16 mouse cellular contexts compared by ENCODE assay signal in the genomic region with DNA sequence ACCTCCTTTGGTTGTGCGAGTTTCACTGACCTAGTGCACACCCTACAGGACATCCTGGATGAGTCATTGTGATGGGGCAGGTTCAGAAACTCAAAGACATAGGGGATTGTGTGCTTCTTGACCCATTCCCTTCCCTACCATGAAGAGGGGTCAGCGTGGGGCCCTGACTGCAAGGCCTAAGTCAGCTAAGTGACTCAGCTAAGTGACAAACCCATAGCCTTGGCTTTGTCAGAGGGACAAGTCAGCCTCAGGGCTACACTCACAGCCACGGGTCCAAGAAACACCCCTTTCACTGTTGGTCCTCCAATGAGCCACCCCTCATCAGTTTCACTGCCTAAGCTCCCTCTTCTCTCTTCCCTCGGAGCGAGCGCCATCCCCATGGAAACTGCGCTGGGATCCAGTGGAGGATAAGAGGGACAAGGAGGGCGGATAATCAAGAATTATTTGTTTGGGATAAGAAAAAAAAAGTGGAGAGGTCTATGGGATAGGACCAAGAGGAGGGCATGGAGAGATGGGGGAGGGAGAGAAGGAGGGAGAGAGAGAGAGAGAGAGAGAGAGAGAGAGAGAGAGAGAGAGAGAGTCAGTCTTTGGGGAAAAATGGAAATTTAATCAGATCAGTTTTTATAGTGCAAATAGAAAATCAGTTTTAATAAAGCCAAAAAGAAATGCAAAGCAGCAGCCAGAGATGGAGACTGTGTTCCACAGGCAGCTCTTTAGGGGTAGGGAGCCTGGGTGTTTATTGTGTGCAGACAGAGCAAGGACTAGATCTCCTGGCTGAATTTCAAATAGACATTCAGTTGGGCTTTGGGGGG.
DNase-seq lines count a peak whose midpoint lies in the region; ATAC-seq lines count a peak whose summit lies in the region.
"Had no signal": no experiment of that assay in that cellular context is flagged by ENCODE, and none has a peak within 500 bp of the region (broad histone marks: within the 10 kb centered on the region; RNA-seq: fewer than 3 reads in every experiment).

No protein-coding gene starts in this region.

- H3K4me1 ChIP-seq in forebrain, embryonic 13.5 days, result peaks cover 26% of the 10 kb centered on the region
- peaks cover 36% of the 10 kb centered on the region for H3K4me1 ChIP-seq in midbrain, embryonic 10.5 days
- H3K4me1 ChIP-seq in neural tube, embryonic 14.5 days (ENCODE audit: control insufficient read depth, insufficient read depth, low read length), result 0 out of 2 replicates have a peak, but pooled peaks cover 7% of the 10 kb centered on the region
- H3K4me1 ChIP-seq: embryonic facial prominence, embryonic 13.5 days had no signal

- H3K4me2 ChIP-seq in forebrain, embryonic 13.5 days, result peak overlapping the region; percentile 38
- H3K4me2 ChIP-seq in neural tube, embryonic 14.5 days (ENCODE audit: low read depth, low read length), result no peak overlapping the region
- H3K4me2 ChIP-seq: embryonic facial prominence, embryonic 13.5 days; heart, embryonic 11.5 days; lung, embryonic 14.5 days had no signal

- peak overlapping the region; percentile 44 for H3K27ac ChIP-seq in forebrain, embryonic 13.5 days
- peak overlapping the region; percentile 60; the same call in 1 of the 2 replicates for H3K27ac ChIP-seq in midbrain, embryonic 10.5 days (replicated peaks)
- no peak overlapping the region; the same call in 1 of the 2 replicates for H3K27ac ChIP-seq in neural tube, embryonic 14.5 days (ENCODE audit: low read depth, low read length)
- H3K27ac ChIP-seq: embryonic facial prominence, embryonic 13.5 days had no signal

- peak; percentile 41; the same call in 1 of the 2 replicates for ATAC-seq in forebrain, embryonic 13.5 days
- 0 out of 2 replicates have a peak, but pooled peaks have one; percentile 41 for ATAC-seq in neural tube, embryonic 14.5 days (ENCODE audit: low read depth)

- no peaks in the 10 kb centered on the region for H3K9me3 ChIP-seq in forebrain, embryonic 13.5 days (replicated peaks)
- no peaks in the 10 kb centered on the region for H3K9me3 ChIP-seq in midbrain, embryonic 10.5 days (replicated peaks)
- H3K9me3 ChIP-seq in neural tube, embryonic 14.5 days (ENCODE audit: control insufficient read depth, low read length), result no peaks in the 10 kb centered on the region
- H3K9me3 ChIP-seq: embryonic facial prominence, embryonic 13.5 days had no signal

- DNase-seq in right cerebral cortex, postnatal 14 days, result peak; percentile 28
- no peak for DNase-seq in right cerebral cortex, adult 2 months (ENCODE audit: low spot score in 2 of 2)
- DNase-seq in midbrain, embryonic 10.5 days (ENCODE audit: low spot score), result peak; percentile 31
- DNase-seq in cerebellum, postnatal 14 days, result no peak
- DNase-seq in left cerebral cortex, postnatal 36 days (ENCODE audit: low spot score in 2 of 2), result no peak
- DNase-seq in left cerebral cortex, adult 18-20 months (ENCODE audit: low spot score in 2 of 2), result no peak
- DNase-seq: gastrocnemius, postnatal 25 days; heart, postnatal 4 days; kidney, adult 18-20 months; liver; lung, embryonic 14.5 days; thymus, postnatal 36 days had no signal

- 0 out of 2 replicates have a peak, but pooled peaks cover 3% of the 10 kb centered on the region for H3K27me3 ChIP-seq in forebrain, embryonic 13.5 days
- H3K27me3 ChIP-seq in midbrain, embryonic 10.5 days (ENCODE audit: low read depth, poor library complexity, severe bottlenecking), result peaks cover 25% of the 10 kb centered on the region
- no peaks in the 10 kb centered on the region for H3K27me3 ChIP-seq in neural tube, embryonic 14.5 days (ENCODE audit: control insufficient read depth, insufficient read depth, low read length)
- H3K27me3 ChIP-seq: embryonic facial prominence, embryonic 13.5 days had no signal

- 45% methylated on average over 8 of the region's 8 CpGs for WGBS in forebrain, embryonic 13.5 days
- WGBS in midbrain, embryonic 10.5 days, result 57% methylated on average over 8 of the region's 8 CpGs
- WGBS in neural tube, embryonic 14.5 days, result 50% methylated on average over 8 of the region's 8 CpGs

- no peaks in the 10 kb centered on the region for H3K36me3 ChIP-seq in forebrain, embryonic 13.5 days (ENCODE audit: poor library complexity, severe bottlenecking)
- H3K36me3 ChIP-seq in midbrain, embryonic 10.5 days, result no peaks in the 10 kb centered on the region
- no peaks in the 10 kb centered on the region for H3K36me3 ChIP-seq in neural tube, embryonic 14.5 days (ENCODE audit: control insufficient read depth, insufficient read depth, low read length)
- H3K36me3 ChIP-seq: embryonic facial prominence, embryonic 13.5 days had no signal

- intact Hi-C loops in left cerebral cortex, postnatal 36 days (cut with DNase I), result no loop called here

- H3K4me3 ChIP-seq in forebrain, embryonic 13.5 days, result no peak overlapping the region
- H3K4me3 ChIP-seq in midbrain, embryonic 10.5 days, result no peak overlapping the region
- H3K4me3 ChIP-seq in neural tube, embryonic 14.5 days (ENCODE audit: low read depth, low read length), result no peak overlapping the region
- H3K4me3 ChIP-seq: embryonic facial prominence, embryonic 13.5 days had no signal

- H3K9ac ChIP-seq in forebrain, embryonic 13.5 days, result no peak overlapping the region; the same call in 1 of the 2 replicates
- no peak overlapping the region for H3K9ac ChIP-seq in neural tube, embryonic 14.5 days (replicated peaks; ENCODE audit: low read depth, low read length)
- H3K9ac ChIP-seq: embryonic facial prominence, embryonic 13.5 days; lung, embryonic 14.5 days had no signal

Comparison
In these comparisons a context has a peak if more than half of its experiments do, and no peak if none do; other contexts are left out.
1. DNase-seq: peak in right cerebral cortex, postnatal 14 days (single experiment) and midbrain, embryonic 10.5 days (single experiment); none in right cerebral cortex, adult 2 months (0 of 2), cerebellum, postnatal 14 days (0 of 2), left cerebral cortex, postnatal 36 days (0 of 2) and left cerebral cortex, adult 18-20 months (0 of 2).